Mouse (Mus musculus) liver, embryonic 13.5 days (tissue): ENCODE results near the gene Snph. TPM values are rescaled to one million over a fixed set of nuclear protein-coding genes. Genes with fewer than 3 reads are reported as not detected.

Experiments
- ATAC-seq: fragments of 200-750 bp; cut with Nextera tagmentation; 2 replicates; pipeline ENCODE4 v1.8.0; 2017; ENCODE audit warnings: low read depth, mild to moderate bottlenecking, moderate number of reproducible peaks, moderate library complexity
- DNase-seq: peaks from one replicate; pipeline ENCODE4 v3.0.0; 2022
- H3K27ac ChIP-seq: fragments of 300-500 bp; sonication (generic); 2 replicates; pipeline ENCODE4 v1.5.1; 2015; ENCODE audit warnings: moderate library complexity, mild to moderate bottlenecking, inconsistent platforms
- H3K27me3 ChIP-seq: fragments of 300-500 bp; sonication (generic); 2 replicates; pipeline ENCODE4 v1.6.1; 2015; ENCODE audit warnings: mild to moderate bottlenecking, inconsistent platforms
- H3K36me3 ChIP-seq: fragments of 300-500 bp; sonication (generic); 2 replicates; pipeline ENCODE4 v1.6.1; 2015; ENCODE audit warnings: mild to moderate bottlenecking, inconsistent platforms
- H3K4me1 ChIP-seq: fragments of 300-500 bp; sonication (generic); replicated peaks from 2 replicates; pipeline ENCODE4 v1.6.1; 2015; ENCODE audit warnings: inconsistent platforms
- H3K4me2 ChIP-seq: fragments of 300-500 bp; sonication (generic); 2 replicates; pipeline ENCODE4 v1.6.1; 2015; ENCODE audit warnings: inconsistent platforms, mild to moderate bottlenecking, moderate library complexity
- H3K4me3 ChIP-seq: fragments of 300-500 bp; sonication (generic); replicated peaks from 2 replicates; pipeline ENCODE4 v1.5.1; 2015; ENCODE audit warnings: mild to moderate bottlenecking, inconsistent platforms
- H3K9ac ChIP-seq: fragments of 300-500 bp; sonication (generic); 2 replicates; pipeline ENCODE4 v1.6.1; 2015; ENCODE audit warnings: mild to moderate bottlenecking, inconsistent platforms
- H3K9me3 ChIP-seq: fragments of 300-500 bp; sonication (generic); replicated peaks from 2 replicates; pipeline ENCODE4 v1.6.1; 2016; ENCODE audit warnings: inconsistent platforms
- WGBS: fragments of 180-500 bp; shearing (Covaris S2); methylation state at CpG from one replicate; pipeline ENCODE4 v1.1.7; 2015; ENCODE audit not compliant: insufficient replicate concordance; 5-methylcytosine and 5-hydroxymethylcytosine counted together
- polyA plus RNA-seq: library from polyadenylated mRNA; unstranded; fragments of >200 nt; fragmentation: Nextera tagmentation; extraction: Ambion mirVana; gene quantifications from 2 replicates; pipeline ENCODE4 v1.2.1, GENCODE M21; 2015

The Snph gene
- polyA plus RNA-seq, 1 experiment from 2014 or later, result not detected

DNA sequence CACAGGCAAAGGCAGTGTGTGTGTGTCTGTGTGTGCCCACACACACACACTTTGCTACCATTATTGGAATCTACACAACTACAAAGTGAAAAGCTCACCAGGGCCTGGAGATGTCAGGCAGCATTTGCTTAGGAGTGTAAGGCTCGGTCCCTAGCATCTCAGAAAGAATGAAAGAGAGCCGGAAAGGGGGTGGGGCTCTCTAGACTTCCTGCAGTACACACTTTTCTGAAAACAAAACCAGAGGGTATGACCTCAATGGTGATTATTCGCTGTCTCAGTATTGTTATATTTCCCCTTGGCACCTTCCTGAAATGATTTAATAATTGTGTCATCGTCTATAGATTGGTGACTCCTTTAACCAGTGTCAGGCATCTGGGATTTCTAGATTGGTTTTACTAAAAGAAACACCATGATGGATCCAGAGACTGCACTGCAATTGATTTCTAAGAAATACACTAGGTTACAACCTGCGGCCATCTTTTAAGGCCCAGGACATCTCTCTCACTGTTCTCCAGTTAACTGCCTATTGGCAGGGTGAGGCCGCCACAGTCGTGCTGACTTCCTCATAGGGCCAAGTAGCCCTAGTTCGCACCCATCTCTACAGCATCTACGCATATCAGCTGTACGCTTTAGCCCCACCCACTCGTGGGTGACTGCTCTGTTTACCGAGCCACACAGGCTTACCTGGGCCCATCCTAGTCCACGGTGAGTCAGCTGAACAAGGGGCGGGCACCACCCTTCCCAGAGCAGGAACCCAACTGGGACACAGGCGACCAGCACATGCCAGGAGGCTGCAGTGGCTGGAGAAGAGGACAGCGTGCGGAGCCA is 60.3 kb downstream of the Snph start, which contains the start of gene Sdcbp2:
Gene Sdcbp2 (plus strand): TSS at position 750 of the 828 bp plus-strand sequence.
- WGBS, result 60% methylated on average over 17 of the region's 17 CpGs
- Histone ChIP-seq H3K27ac (no peak within 1 kb of the TSS), H3K9me3 (no peaks in the 10 kb centered on the region), H3K36me3 (no peaks in the 10 kb centered on the region), H3K4me1 (peaks cover 14% of the 10 kb centered on the region), H3K27me3 (no peaks in the 10 kb centered on the region), H3K4me3 (no peak within 1 kb of the TSS), H3K4me2 (no peak within 1 kb of the TSS), H3K9ac (no peak within 1 kb of the TSS)
- DNase-seq (no peak), ATAC-seq (peak; percentile 31; the same call in 1 of the 2 replicates)

DNA sequence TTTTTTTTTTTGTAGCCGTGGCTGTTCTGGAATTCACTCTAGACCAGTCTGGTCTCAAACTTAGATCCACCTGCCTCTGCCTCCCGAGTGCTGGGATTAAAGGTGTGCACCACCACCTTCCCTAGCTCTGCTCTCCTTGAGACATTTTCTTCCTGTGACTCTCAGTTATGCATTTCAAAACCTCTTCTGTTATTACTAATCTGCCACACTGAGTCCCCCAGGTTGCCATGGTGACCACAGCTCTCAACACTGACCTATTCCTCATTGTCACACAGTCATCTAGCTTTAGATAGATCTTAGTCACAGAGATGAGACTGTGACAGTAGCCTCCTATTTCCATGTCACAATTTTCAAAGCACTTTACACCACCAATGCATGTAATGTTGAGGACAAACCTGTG is 62.9 kb downstream of the Snph start:
- Histone ChIP-seq H3K4me2 (no peak overlapping the region), H3K9ac (no peak overlapping the region), H3K27me3 (no peaks in the 10 kb centered on the region), H3K27ac (no peak overlapping the region), H3K9me3 (no peaks in the 10 kb centered on the region), H3K36me3 (0 out of 2 replicates have a peak, but pooled peaks cover 7% of the 10 kb centered on the region), H3K4me1 (no peaks in the 10 kb centered on the region), H3K4me3 (no peak overlapping the region)
- 59% methylated on average over 2 of the region's 2 CpGs for WGBS
- ATAC-seq (no peak), DNase-seq (no peak)

DNA sequence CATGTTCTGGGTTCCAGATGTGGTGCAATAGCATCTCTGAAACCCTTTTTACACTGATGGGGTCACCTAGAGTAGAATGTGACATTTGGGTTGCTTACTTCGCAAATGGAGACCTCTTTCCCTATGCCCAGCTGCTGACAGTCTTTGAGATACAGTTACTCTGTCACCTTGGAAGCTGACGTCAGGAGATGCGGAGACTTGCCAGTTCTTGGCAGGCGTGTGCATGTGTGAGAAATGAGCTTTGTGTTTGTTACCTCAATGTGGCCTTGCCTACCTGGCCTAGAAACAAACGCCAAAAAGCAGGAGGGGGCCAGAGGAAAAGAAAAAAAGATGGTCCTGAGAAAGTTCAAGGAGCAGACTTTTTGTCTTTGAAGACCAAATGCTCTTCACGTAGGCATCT is 65.5 kb downstream of the Snph start:
- no peaks in the 10 kb centered on the region for H3K9me3 ChIP-seq
- H3K27me3 ChIP-seq, result no peaks in the 10 kb centered on the region
- H3K4me1 ChIP-seq, result peaks cover 6% of the 10 kb centered on the region; the same call in 1 of the 2 replicates
- no peak overlapping the region for H3K4me2 ChIP-seq
- H3K9ac ChIP-seq, result no peak overlapping the region
- H3K36me3 ChIP-seq, result peaks cover 18% of the 10 kb centered on the region
- WGBS, result 67% methylated on average over 6 of the region's 6 CpGs
- no peak for DNase-seq
- no peak overlapping the region for H3K4me3 ChIP-seq
- H3K27ac ChIP-seq, result no peak overlapping the region
- ATAC-seq, result no peak

DNA sequence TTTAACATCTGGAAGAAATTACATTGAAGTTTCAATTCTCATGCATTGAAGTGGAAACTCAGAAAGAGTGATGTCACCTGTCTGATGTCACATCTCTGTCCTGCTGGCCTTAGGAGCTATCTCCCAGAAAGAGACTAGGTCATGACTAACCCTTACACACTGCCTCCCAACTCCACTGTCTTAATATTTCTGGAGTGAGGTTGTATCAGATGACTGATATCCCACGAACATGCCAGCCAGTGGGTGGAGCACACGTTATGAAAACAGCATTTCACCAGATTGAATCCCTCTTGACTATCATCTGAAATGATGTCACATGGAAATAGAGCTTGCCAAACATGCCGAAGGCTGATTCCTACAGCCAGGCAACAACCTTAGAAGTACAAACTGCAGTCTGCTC is 67.4 kb downstream of the Snph start:
- Histone ChIP-seq H3K9me3 (no peaks in the 10 kb centered on the region), H3K36me3 (peaks cover 36% of the 10 kb centered on the region), H3K9ac (no peak overlapping the region), H3K4me2 (no peak overlapping the region), H3K27me3 (no peaks in the 10 kb centered on the region), H3K4me3 (no peak overlapping the region), H3K4me1 (peaks cover 6% of the 10 kb centered on the region; the same call in 1 of the 2 replicates), H3K27ac (no peak overlapping the region)
- WGBS, result 49% methylated on average over 3 of the region's 3 CpGs
- ATAC-seq, result no peak
- no peak for DNase-seq

DNA sequence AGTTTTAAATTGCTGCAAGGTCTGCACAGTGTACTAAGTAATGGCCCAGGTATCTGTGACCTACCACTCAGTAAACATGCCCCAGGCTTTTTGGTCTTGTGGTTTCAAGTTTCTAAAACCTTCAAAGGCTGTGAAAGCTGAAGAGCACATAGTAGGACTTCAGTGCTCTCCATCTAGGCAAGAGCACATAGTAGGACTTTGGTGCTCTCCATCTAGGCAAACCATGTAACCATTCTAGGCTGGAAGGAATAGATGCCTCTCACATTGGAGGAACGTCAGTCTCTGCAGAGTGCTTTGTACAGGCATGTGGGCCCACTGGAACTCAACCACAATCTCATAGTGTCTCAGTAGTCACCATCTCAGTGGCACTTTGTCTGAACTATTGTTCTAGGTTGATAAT is 68.4 kb downstream of the Snph start:
- Histone ChIP-seq H3K36me3 (peaks cover 44% of the 10 kb centered on the region), H3K9ac (no peak overlapping the region), H3K27me3 (no peaks in the 10 kb centered on the region), H3K27ac (no peak overlapping the region), H3K4me1 (peaks cover 6% of the 10 kb centered on the region; the same call in 1 of the 2 replicates), H3K4me3 (no peak overlapping the region), H3K4me2 (no peak overlapping the region), H3K9me3 (no peaks in the 10 kb centered on the region)
- ATAC-seq, result no peak
- DNase-seq, result no peak
- WGBS, result 78% methylated on average over 1 of the region's 1 CpGs

DNA sequence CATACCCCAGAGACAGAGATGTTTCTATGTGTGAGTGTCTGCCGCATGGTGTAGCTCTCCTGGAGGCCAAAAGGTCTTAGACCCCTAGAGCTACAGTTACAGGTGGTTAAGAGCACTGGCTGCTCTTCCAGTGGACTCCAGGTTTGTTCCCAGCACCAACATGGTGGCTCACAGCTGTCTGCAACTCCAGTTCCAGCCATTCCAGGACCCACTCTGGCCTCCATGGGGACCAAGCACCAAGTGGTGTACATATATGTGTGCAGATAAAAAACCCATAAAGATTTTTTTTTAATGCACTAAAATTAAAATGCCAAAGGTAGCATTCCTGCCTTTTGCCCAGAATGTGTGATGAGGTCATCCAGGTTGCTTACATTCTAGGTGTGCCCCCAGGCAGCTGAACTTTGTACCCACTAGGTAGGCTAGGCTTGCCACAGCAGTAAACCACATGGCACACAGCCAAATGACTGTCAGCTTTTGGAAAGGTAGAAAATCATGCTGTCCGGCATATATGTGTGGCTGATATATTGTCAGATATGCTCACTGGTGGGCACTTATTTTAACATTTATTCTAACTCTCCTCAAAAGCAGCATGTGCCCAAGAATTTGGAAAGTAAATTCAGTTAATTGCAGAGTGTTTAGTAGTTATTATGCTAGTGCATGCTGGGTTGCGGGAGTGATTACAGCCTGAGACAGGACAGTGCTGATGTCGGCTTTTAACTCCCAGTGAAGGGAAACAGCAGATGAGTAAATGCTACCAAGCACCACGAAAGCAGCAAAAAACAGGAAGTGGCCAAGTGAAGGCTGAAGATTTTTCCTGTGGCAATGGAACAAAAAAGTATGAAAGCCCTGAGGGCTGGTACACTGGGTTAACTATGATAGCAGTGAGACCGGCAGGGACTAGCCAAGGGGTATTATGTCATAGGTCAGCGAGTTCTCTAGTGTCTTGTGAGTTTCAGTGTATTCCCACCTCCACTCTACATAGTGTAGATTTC is 69.2 kb downstream of the Snph start:
- no peak for DNase-seq
- no peak overlapping the region; the same call in 1 of the 2 replicates for H3K27ac ChIP-seq
- H3K4me2 ChIP-seq, result no peak overlapping the region
- peak; percentile 57 for ATAC-seq
- H3K27me3 ChIP-seq, result no peaks in the 10 kb centered on the region
- H3K9me3 ChIP-seq, result no peaks in the 10 kb centered on the region
- H3K36me3 ChIP-seq, result peaks cover 48% of the 10 kb centered on the region
- no peak overlapping the region for H3K9ac ChIP-seq
- peaks cover 6% of the 10 kb centered on the region; the same call in 1 of the 2 replicates for H3K4me1 ChIP-seq
- WGBS, result 65% methylated on average over 7 of the region's 7 CpGs
- no peak overlapping the region for H3K4me3 ChIP-seq

DNA sequence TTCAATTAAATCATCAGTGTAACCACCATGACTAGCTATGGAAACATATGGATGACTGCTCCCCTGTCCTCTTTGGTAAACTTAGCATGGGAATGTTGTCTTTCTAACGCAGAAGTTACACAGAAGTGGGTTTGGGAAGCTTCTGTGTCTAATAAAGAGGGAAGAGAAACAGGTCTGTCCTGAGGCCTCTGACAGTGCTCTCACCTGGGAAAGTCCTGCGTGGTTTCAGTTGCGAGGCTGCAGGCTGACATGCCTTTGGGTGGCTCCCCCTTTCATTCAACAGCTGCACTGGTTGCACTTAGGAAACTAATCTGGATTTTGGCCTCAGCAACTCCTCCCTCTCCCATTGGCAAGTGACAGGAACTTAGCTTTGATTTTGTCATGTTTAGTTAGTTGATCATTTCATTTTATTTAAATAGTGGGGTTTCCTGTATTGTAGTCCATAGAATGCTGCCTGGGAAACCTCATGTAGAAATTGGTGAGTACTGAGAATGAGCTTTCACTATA is 82.7 kb downstream of the Snph start:
- Histone ChIP-seq H3K36me3 (peaks cover 52% of the 10 kb centered on the region), H3K4me2 (no peak overlapping the region), H3K27me3 (no peaks in the 10 kb centered on the region), H3K4me1 (peaks cover 10% of the 10 kb centered on the region), H3K9me3 (no peaks in the 10 kb centered on the region), H3K27ac (no peak overlapping the region), H3K9ac (no peak overlapping the region), H3K4me3 (no peak overlapping the region)
- ATAC-seq (no peak), DNase-seq (no peak)
- 74% methylated on average over 3 of the region's 3 CpGs for WGBS

DNA sequence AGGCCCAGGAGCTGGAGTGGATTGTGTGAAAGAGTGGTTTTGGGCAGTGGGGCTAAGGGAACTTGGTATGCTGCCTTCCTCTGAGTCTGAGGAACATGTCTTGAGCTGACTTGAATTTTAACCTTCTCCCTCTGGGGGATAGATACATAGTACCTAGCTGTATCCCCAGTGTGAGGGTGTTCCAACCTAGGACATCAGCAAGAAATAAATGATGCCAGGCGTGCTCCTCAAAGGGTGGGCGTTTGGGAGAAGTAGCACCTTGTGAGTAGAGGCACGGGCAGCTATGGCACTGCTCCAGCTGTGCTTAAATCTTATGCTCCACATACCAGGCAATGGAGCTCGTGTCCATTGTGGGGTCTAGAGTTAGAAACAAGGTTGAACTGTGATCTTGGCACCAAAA is 85.8 kb downstream of the Snph start:
- WGBS, result 73% methylated on average over 4 of the region's 4 CpGs
- ATAC-seq, result no peak
- no peak overlapping the region for H3K4me3 ChIP-seq

DNA sequence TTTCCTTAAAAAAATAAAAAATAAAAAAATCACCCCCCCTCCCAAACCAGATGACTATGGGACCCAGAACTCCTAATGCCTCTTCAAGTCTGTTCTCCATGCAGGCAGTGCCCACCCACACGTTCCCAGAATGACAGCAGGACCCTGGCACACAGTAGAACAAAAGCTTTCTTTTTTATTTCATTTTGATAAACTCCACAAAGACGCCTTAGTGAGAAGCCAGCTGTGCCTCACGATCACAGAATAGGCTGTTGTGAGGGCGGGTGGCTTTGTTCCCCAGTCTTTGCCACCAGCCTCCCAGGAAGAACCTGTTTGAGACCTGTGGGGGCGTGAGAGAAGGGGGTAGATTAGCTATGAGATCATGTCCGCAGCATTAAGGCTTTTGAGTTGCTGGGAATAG is 87.7 kb downstream of the Snph start:
- Histone ChIP-seq H3K27ac (no peak overlapping the region), H3K9me3 (no peaks in the 10 kb centered on the region), H3K4me1 (peaks cover 40% of the 10 kb centered on the region), H3K4me2 (peak overlapping the region; percentile 95), H3K36me3 (peaks cover 37% of the 10 kb centered on the region), H3K9ac (no peak overlapping the region), H3K27me3 (no peaks in the 10 kb centered on the region), H3K4me3 (no peak overlapping the region)
- ATAC-seq (no peak), DNase-seq (no peak)
- WGBS, result 56% methylated on average over 6 of the region's 6 CpGs

More for the DNA sequence above, 85.8 kb downstream of the Snph start:
- H3K9ac ChIP-seq, result no peak overlapping the region
- no peak overlapping the region for H3K4me2 ChIP-seq
- H3K36me3 ChIP-seq, result peaks cover 41% of the 10 kb centered on the region
- DNase-seq, result no peak
- peaks cover 35% of the 10 kb centered on the region for H3K4me1 ChIP-seq
- no peaks in the 10 kb centered on the region for H3K27me3 ChIP-seq
- H3K9me3 ChIP-seq, result no peaks in the 10 kb centered on the region
- H3K27ac ChIP-seq, result no peak overlapping the region

DNA sequence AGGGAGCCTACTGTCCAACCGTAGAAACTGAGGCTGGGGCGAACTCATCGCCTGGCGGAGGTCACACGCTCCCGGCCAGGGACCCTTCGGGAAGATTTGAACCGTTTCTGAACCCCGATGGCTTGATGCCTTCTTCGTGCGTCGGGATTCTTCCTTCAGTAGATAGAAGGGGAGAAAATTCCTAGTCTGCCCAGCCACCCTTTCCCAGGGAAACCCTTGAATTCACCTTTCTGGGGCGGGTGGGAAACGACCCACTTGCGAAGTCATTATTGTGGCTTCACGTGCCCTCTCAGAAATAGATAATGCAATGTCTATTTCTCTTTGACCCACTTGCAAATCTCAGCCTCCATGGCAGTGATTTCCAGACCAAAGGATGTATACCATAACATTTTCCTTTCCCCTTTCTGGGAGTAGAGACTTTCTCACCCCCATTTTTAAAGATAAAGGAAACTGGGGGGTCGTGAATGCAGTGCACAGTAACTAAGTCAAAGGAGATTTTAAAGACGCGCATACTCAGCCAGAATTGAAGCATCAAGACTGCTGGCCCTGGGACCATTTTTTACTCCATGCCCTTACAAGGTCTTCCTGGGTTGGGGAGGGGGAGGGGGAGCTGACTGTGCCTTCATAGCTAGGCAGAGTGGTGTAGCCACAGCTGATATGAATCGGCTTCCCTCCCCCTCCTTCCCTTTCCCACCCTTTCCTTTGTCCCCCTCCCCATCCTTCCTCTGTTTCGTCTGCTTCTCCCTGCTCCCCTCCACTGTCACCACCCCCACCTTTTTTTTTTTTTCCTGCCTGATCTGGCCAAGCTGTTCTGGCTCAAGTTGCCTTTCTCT is 89.1 kb downstream of the Snph start:
- H3K27me3 ChIP-seq, result no peaks in the 10 kb centered on the region
- H3K4me3 ChIP-seq, result peak overlapping the region; percentile 80
- DNase-seq, result no peak
- ATAC-seq, result no peak
- 2% methylated on average over 21 of the region's 21 CpGs for WGBS
- peak overlapping the region; percentile 95 for H3K4me2 ChIP-seq
- H3K9ac ChIP-seq, result peak overlapping the region; percentile 86
- H3K27ac ChIP-seq, result peak overlapping the region; percentile 90
- H3K9me3 ChIP-seq, result no peaks in the 10 kb centered on the region
- peaks cover 31% of the 10 kb centered on the region for H3K36me3 ChIP-seq
- H3K4me1 ChIP-seq, result peaks cover 40% of the 10 kb centered on the region
